Mouse (Mus musculus) CH12.LX (cell line): ENCODE measurements around the gene Bhlhe40.

Source experiments
- CHD2 ChIP-seq: IDR thresholded peaks from 2 replicates; pipeline ENCODE4 v1.6.1; 2011; ENCODE audit warnings: low read length, improper control_type of control experiment
- CTCF ChIP-seq, 2 experiments: IDR thresholded peaks in 1 of 2; conservative IDR thresholded peaks in 1 of 2; 2 replicates each; pipeline ENCODE4 v1.5.1; 2011 to 2012; ENCODE audit warnings: low read depth in 2 of 2, low read length in 2 of 2, improper control_type of control experiment in 1 of 2, inconsistent platforms in 1 of 2, mild to moderate bottlenecking in 1 of 2, moderate library complexity in 1 of 2
- MEF2A ChIP-seq: IDR thresholded peaks from 2 replicates; pipeline ENCODE4 v1.6.1; 2014; ENCODE audit warnings: low read depth, mild to moderate bottlenecking, inconsistent platforms, low read length, improper control_type of control experiment, borderline replicate concordance
- MYC ChIP-seq: IDR thresholded peaks from 2 replicates; pipeline ENCODE4 v1.6.1; 2011; ENCODE audit warnings: low read depth, mild to moderate bottlenecking, improper control_type of control experiment, low read length
- POLR2A ChIP-seq: IDR thresholded peaks from 2 replicates; pipeline ENCODE4 v1.6.1; 2011; ENCODE audit warnings: low read depth, mild to moderate bottlenecking, improper control_type of control experiment, low read length
- RAD21 ChIP-seq: IDR thresholded peaks from 2 replicates; pipeline ENCODE4 v1.6.1; 2011; ENCODE audit warnings: low read depth, mild to moderate bottlenecking, low read length, improper control_type of control experiment, moderate library complexity

GRCm38 (mm10) chr6:108711192-108711964 lies 50.9 kb downstream of the Bhlhe40 start:
- TF ChIP-seq MYC: no peak
- TF ChIP-seq CTCF (conservative IDR thresholded peaks at IDR 0.05 in 1 of 2, IDR thresholded peaks at IDR 0.05 in 1 of 2; ENCODE audit: low read depth in 2 of 2, low read length in 2 of 2): no peak
- TF ChIP-seq POLR2A: no peak
- peak; percentile 54; the same call in 1 of the 2 replicates for TF ChIP-seq CHD2
- TF ChIP-seq MEF2A: peak; percentile 82
- TF ChIP-seq RAD21: no peak
